Mouse (Mus musculus) thymus, postnatal 36 days (tissue): ENCODE data around the gene Nkx2-5.

Experiments
- DNase-seq, 2 experiments: peaks; one replicate each; pipeline ENCODE4 v3.0.0; 2022; ENCODE audit warnings: mixed read lengths in 2 of 2

Nkx2-5 gene

DNA sequence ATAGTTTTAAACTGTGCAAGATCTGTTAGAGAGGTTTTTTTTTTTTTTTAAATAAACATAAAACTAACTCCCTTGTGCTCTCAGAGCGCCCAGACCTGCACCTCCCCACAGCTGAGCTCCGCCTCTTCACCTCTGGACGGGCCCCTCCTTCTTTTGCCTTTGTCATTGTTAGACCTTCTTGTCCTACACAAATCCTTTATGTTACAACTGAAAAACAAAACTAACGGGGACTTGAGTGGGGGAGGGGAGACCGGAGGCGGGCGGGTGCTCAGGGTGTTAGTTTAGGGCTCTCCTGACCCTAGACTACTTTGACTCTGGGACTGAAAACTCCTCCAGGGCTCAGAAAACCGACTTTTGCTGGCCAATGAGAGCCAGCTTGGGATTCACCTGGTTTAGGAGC is 8.9 kb downstream of the Nkx2-5 start:
- DNase-seq: no peak

- DNase-seq: no peak
These were observed 9.6 kb downstream of the Nkx2-5 start for GRCm38 (mm10) chr17:26834966-26835755.

DNA sequence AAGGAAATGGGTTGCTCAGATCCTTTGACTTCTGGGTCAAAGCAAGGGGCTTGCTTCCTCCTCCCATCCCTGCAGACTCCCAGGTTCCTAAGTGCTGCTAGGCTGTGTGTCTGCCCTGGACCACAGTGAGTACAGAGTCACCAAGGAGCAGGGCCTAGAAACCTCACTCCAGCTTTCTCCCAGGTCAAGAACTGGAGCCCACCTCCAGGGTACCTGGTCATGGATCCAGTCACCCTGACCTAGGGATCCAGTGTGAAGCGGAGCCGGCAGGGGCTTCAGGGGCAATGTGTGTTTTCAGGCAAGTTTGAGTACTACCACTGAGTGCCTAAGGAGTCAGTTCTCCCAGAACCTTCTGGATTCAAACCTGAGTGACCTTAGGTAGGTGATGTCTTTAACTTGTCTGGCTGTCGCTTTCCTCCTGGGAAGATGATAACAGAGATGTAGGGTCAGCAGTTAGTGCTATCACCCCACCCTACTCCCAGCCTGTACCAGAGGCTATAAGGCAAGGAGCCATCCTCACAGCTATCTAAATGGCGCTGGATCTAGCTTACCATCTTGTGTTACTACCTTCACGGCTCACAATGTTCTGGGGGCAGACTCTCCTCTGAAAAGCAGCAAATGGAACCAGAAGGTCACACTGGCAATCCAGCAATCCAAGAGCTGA is 10.4 kb downstream of the Nkx2-5 start:
- DNase-seq: no peak

DNA sequence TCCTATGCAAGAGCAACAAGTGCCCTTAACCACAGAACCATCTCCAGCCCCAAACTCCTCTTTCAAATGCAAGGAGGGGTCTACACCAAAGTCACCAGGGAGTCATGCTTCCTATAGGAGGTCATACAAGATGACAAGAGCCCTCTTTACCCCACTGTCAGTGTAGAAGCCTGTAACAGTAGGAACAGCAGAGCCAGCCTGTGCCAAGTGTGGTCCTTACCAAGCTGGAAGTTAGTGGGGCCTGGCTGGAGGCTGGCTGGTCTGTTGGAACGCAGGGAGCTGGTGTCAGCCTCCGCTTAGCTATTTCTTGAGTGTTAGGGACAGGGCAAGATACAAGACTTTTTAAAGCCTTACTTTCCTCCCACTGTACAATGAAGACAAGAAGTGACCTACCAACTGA is 11.0 kb downstream of the Nkx2-5 start:
- DNase-seq: no peak

- no peak for DNase-seq
These were observed 18.7 kb downstream of the Nkx2-5 start for GRCm38 (mm10) chr17:26826131-26826530.

DNA sequence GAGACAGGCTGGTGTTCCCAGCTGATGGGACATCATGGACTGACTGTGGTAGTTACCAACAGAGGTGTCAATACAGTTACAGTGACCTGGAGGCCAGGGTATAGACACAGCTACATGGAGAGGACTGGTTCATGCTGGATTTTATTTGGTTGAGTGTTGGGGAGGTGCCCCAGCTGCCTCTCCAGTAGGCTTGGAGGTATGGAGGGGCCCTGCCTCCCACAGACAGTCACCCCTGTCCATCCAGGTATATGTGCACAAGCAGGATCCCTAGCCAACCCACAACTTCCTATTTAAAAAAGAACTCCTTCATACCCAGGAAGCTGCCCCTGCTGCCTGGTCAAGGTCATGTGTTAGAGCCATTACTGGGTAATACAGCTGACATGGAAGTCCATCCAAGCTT is 27.0 kb downstream of the Nkx2-5 start:
- no peak for DNase-seq

GRCm38 (mm10) chr17:26816810-26817209 is 28.0 kb downstream of the Nkx2-5 start:
- DNase-seq: no peak

GRCm38 (mm10) chr17:26813497-26813896 is 31.3 kb downstream of the Nkx2-5 start:
- DNase-seq: no peak

DNA sequence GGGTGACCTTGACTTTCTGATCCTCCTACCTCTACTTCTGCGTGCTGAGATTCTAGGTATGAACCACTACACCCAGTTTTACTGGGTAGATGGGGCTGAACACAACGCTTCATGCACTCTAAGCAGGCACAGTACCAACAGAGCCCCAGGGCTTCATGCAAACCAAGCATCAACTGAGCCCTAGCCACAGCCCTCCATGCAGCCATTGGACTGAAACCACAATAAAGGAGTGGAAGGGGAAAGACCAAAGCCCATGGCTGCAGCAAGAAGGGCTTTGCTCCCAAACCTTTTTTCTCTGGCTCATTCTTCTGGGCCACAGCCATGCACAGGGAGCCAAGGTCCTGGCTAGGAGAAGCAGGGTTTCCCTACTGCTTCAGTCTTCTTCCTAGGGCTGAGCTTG is 32.2 kb downstream of the Nkx2-5 start:
- no peak for DNase-seq

DNA sequence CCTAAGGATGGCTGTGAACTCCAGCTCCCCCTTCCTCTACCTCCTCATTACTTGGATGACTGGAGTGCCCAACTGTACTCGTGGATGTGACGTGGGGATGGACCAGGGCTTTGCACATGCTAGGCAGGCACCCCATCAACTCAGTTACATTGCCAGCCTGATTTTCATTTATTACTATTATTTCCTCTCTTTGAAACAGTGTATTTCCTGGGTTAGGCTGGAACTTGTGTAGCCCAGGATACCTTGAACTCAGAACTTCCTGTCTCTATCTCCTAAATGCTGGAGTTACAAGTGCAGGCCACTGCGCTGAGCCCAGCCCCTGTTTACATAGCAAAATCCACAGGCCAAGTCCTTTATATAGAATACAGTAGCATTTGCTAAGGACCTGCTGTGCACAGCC is 41.9 kb downstream of the Nkx2-5 start:
- no peak for DNase-seq

DNA sequence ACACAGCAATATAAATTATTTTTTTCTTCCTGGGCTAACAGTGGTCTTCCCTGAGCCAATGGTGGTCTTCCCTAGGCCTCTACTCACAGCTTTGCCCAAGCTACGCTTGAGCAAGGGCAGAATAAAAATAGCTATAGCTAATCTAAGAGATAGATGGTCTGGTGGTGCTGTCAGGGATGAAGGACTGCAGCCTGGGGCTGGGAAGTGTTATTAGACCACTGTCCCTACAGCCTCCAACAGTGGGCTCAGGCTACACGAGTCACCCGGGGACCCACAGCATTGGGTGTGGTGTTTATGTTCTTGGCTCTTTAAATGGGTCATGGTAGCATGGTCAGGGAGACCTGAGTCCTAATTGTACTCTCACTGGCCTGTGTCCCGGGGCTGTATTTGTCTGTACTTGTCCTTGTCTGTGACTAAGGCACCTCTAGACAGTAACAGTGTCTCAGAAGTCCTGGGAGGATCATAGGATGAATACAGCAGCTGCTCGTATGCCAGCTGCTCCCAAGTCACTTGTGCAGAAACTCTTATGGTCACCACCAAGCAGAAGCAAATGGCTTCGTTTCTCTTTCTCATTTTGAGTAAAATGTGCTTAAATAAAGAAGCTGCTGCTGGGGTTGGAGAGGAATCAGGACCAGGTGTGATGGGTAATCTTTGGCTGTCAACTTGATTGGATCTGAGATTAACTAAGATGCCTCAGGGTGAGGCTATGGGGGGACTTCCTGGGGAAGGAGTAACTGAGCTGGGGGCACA is 47.3 kb downstream of the Nkx2-5 start:
- no peak for DNase-seq

GRCm38 (mm10) chr17:26795386-26795785 is 49.4 kb downstream of the Nkx2-5 start:
- DNase-seq: no peak

DNA sequence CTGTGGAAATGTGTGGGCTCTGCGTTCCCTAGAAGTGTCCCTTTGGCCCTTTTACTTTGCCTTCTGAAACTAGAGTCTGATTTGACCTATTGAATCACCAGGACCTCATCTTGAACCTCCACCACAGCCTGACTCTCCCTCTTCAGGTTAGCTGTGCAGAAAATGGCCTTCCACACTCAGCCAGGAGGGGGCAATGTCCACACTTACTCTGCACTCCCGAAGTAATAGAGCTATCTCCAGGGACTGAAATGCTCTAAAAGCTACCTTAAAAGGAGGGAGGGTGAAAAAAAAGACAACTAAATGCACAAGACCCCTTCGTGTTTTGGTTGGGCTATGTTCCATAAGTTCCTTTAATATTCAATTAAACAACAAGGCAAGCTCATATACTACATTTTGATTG is 50.1 kb downstream of the Nkx2-5 start:
- peak; percentile 37 to 38 for DNase-seq

DNA sequence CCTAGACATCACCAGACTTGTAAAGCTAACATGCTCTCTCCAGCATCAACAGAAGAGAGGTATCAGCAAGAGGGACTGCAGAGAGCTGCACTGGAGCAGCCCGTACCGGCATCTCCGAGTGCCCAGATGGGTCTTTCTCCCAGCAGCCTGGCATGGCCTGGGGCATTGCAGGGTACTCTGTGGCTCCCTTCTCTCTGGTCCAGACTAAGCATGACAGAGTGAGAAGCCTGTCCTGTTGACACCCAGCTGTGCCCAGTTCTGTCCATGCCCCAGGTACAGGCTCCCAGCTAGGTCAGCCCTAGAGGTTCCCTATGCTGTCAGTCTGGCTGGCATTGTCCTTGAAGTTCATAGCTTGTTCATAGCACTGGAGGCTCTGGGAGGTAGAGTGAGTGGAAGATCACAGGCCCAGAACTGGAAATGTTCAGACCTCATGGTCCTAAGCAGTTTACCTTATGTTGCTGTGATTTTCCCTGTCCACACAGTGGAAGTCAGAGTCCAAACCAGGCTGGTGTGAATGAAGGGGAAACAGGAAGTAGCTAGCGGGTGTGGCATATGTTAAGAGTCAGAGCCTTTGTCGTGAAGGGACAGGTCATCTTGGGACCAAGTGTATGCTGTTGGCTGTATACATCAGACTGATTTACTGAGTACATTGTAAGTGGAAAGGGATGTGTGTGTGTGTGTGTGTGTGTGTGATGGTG is 51.6 kb downstream of the Nkx2-5 start:
- no peak for DNase-seq

DNA sequence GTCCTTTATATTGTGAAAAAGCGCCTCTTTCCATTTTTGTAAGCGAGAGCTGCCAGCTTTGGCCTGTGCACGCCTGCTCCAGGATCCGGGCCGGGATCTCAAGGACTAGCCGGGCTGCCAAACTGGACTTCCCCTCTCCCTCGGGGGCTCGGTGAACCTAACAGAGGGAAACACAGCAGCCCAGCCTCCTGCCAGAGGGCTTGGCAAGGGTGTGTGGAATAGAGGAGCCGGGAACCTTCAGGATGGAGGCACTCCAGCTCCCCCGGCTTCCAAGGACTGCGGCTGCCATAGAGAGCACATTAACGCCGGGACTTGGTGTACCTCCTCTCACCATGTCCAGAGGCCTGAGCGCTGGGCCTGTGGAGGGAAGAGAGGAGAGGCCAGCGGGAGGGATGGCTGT is 52.7 kb downstream of the Nkx2-5 start:
- no peak for DNase-seq

GRCm38 (mm10) chr17:26791580-26791979 is 53.2 kb downstream of the Nkx2-5 start:
- DNase-seq: no peak

- no peak for DNase-seq
These were observed 54.3 kb downstream of the Nkx2-5 start for GRCm38 (mm10) chr17:26790269-26791214.

DNA sequence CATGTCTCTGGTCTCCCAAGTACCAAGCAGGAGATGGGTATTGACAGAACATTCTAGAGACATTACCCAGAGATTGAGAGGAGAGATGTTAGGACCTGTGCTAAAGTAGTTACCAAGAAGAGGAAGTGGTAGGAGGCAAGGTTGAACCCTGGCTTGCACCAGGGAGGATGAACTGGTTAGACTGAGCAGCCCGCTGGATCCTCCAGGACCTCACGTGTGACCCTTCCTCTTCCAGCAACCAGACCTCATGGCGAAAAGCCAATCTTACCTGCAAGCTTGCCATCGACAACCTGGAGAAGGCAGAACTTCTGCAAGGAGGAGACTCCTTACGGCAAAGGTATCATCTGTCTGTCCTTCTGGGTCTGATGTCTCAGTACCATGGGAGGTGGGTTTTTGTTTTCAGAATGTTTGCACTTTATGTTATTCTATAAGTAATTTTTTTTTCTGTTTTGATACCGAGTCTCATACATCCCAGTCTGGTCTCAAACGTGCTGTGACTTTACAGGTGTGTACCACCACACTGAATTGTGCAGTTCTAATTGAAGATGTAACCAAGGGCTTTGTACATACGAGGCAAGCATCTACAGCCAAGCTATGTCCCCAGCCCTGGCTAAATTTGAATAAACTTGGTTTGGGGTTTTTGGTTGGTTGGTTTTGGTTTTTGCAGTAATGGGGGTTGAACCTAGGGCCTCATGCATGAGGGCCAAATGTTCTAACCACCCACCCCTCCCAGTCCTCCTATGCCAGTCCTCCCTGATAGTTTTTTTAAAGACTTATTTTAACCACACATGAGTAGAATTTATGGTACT is 55.1 kb downstream of the Nkx2-5 start:
- DNase-seq: no peak

DNA sequence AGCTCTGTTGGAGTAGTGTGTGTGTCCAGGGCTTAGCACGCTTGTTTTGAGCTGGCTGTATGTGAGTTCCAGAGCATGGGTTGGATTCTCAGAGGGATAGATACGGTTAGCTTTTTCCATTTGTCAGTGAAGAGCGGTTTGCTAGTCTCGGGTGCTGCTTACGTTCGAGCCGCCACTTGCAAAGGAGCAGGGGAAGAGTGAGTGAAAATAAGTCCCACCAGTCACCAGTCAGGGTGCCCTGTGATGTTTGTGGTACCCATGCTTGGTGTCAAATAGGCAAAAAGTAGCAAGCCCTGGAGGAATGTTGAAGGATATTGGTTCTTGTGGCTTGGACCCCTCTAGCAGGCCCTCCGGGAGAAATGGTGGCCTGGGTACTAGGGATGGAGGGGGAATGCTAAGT is 55.8 kb downstream of the Nkx2-5 start:
- DNase-seq: no peak
